ENCODE assay signal across 31 mouse cellular contexts in genomic region chr5:15628136-15628535, GRCm38 (mm10). TPM values are rescaled to one million over a fixed set of nuclear protein-coding genes. Genes with fewer than 3 reads are reported as not detected.
DNase-seq lines count a peak whose midpoint lies in the region; ATAC-seq and TF ChIP-seq lines count a peak whose summit lies in the region.
"Not testable (repeated sequence)": the region's sequence is repeated elsewhere in the genome, so short reads cannot be mapped to it uniquely, and the experiment has no call there.
"Had no signal": no experiment of that assay in that cellular context is flagged by ENCODE, and none has a peak within 500 bp of the region (broad histone marks: within the 10 kb centered on the region; RNA-seq: fewer than 3 reads in every experiment).

No protein-coding gene starts in this region.

- H3K36me3 ChIP-seq in intestine, postnatal 0 days (ENCODE audit: control insufficient read depth, insufficient read depth) = not testable (repeated sequence)

- ATAC-seq in intestine, postnatal 0 days = not testable (repeated sequence)

- H3K4me3 ChIP-seq in intestine, postnatal 0 days (ENCODE audit: low read depth, low read length) = not testable (repeated sequence)

- 18% methylated on average over 1 of the region's 1 CpGs for WGBS in intestine, postnatal 0 days

- not testable (repeated sequence) for H3K27me3 ChIP-seq in intestine, postnatal 0 days (replicated peaks; ENCODE audit: control insufficient read depth, insufficient read depth, low read length)

- peak; percentile 49 for TF ChIP-seq CTCF in intestine, postnatal 0 days (IDR thresholded peaks at IDR 0.05; ENCODE audit: low read depth)

- DNase-seq in adrenal gland, adult 18-20 months (ENCODE audit: low spot score in 2 of 2) = peak; percentile 16 to 32
- peak; percentile 44 to 48 for DNase-seq in adrenal gland, postnatal 36 days
- DNase-seq in kidney, postnatal 10 days = peak; percentile 30
- DNase-seq in left cerebral cortex, adult 18-20 months (ENCODE audit: low spot score in 2 of 2) = peak; percentile 15 to 32
- peak; percentile 4 for DNase-seq in lung, postnatal 10 days
- peak; percentile 8 to 53 for DNase-seq in right cerebral cortex, adult 2 months (ENCODE audit: low spot score in 2 of 2)

- H3K9ac ChIP-seq in intestine, postnatal 0 days (ENCODE audit: low read depth, low read length) = not testable (repeated sequence)

- not testable (repeated sequence) for H3K27ac ChIP-seq in intestine, postnatal 0 days (ENCODE audit: low read depth, low read length)

- H3K4me2 ChIP-seq in intestine, postnatal 0 days (replicated peaks; ENCODE audit: low read depth) = not testable (repeated sequence)

- not testable (repeated sequence) for H3K4me1 ChIP-seq in intestine, postnatal 0 days (replicated peaks; ENCODE audit: control insufficient read depth, insufficient read depth, low read length)

- H3K9me3 ChIP-seq in intestine, postnatal 0 days (ENCODE audit: control insufficient read depth) = not testable (repeated sequence)

RNA-seq across cellular contexts. Expression of gene Speer4d, which starts 9.3 kb away (rescaled TPM):
- not detected for total RNA-seq in adrenal gland, adult 18-20 months (2021)
- not detected for total RNA-seq in adrenal gland, postnatal 36 days (2021)
- polyA plus RNA-seq in intestine, postnatal 0 days (2015; fragmentation: Nextera tagmentation; extraction: Ambion mirVana) = not detected in 2 replicates
- total RNA-seq in left cerebral cortex, adult 18-20 months (2021) = not detected
- total RNA-seq: adrenal gland, adult 8-10 months; forebrain, postnatal 0 days; gastrocnemius, adult 8-10 months; heart, postnatal 14 days; left cerebral cortex, postnatal 25 days; megakaryocyte progenitor cell, adult 5-6 weeks; MEL had no signal
- polyA plus RNA-seq: brain, embryonic 14.5 days; embryonic facial prominence, embryonic 10.5 days; embryonic facial prominence, embryonic 15.5 days; forebrain, embryonic 12.5 days; forebrain, postnatal 0 days; gonadal fat pad, adult 2 months; heart, embryonic 14.5 days; hindbrain, embryonic 10.5 days; hindbrain, embryonic 15.5 days; inflammation-experienced regulatory T-cells, adult 6 months; limb, embryonic 12.5 days; liver, embryonic 11.5 days; liver, embryonic 16.5 days; lung, embryonic 16.5 days; midbrain, embryonic 10.5 days; midbrain, embryonic 15.5 days; neural tube, embryonic 15.5 days; thymus, postnatal 0 days had no signal

RNA-seq across cellular contexts. Expression of gene 4930572O03Rik, which starts 28.7 kb away (rescaled TPM):
- total RNA-seq in adrenal gland, adult 18-20 months (2021) = not detected
- total RNA-seq in adrenal gland, postnatal 36 days (2021) = not detected
- polyA plus RNA-seq in intestine, postnatal 0 days (2015; fragmentation: Nextera tagmentation; extraction: Ambion mirVana) = not detected in 2 replicates
- total RNA-seq in left cerebral cortex, adult 18-20 months (2021) = not detected
- total RNA-seq: adrenal gland, adult 8-10 months; forebrain, postnatal 0 days; gastrocnemius, adult 8-10 months; heart, postnatal 14 days; left cerebral cortex, postnatal 25 days; megakaryocyte progenitor cell, adult 5-6 weeks; MEL had no signal
- polyA plus RNA-seq: brain, embryonic 14.5 days; embryonic facial prominence, embryonic 10.5 days; embryonic facial prominence, embryonic 15.5 days; forebrain, embryonic 12.5 days; forebrain, postnatal 0 days; gonadal fat pad, adult 2 months; heart, embryonic 14.5 days; hindbrain, embryonic 10.5 days; hindbrain, embryonic 15.5 days; inflammation-experienced regulatory T-cells, adult 6 months; limb, embryonic 12.5 days; liver, embryonic 11.5 days; liver, embryonic 16.5 days; lung, embryonic 16.5 days; midbrain, embryonic 10.5 days; midbrain, embryonic 15.5 days; neural tube, embryonic 15.5 days; thymus, postnatal 0 days had no signal

RNA-seq across cellular contexts. Expression of gene Gm21083, which starts 51.0 kb away (rescaled TPM):
- not detected for total RNA-seq in adrenal gland, adult 18-20 months (2021)
- not detected for total RNA-seq in adrenal gland, postnatal 36 days (2021)
- polyA plus RNA-seq in intestine, postnatal 0 days (2015; fragmentation: Nextera tagmentation; extraction: Ambion mirVana) = not detected in 2 replicates
- total RNA-seq in left cerebral cortex, adult 18-20 months (2021) = not detected
- total RNA-seq: adrenal gland, adult 8-10 months; forebrain, postnatal 0 days; gastrocnemius, adult 8-10 months; heart, postnatal 14 days; left cerebral cortex, postnatal 25 days; megakaryocyte progenitor cell, adult 5-6 weeks; MEL had no signal
- polyA plus RNA-seq: brain, embryonic 14.5 days; embryonic facial prominence, embryonic 10.5 days; embryonic facial prominence, embryonic 15.5 days; forebrain, embryonic 12.5 days; forebrain, postnatal 0 days; gonadal fat pad, adult 2 months; hindbrain, embryonic 10.5 days; hindbrain, embryonic 15.5 days; inflammation-experienced regulatory T-cells, adult 6 months; limb, embryonic 12.5 days; liver, embryonic 11.5 days; liver, embryonic 16.5 days; lung, embryonic 16.5 days; midbrain, embryonic 10.5 days; midbrain, embryonic 15.5 days; neural tube, embryonic 15.5 days had no signal
